Mouse (Mus musculus) gastrocnemius, postnatal 36 days (tissue): ENCODE measurements around the gene Ctsa. TPM values are rescaled to one million over a fixed set of nuclear protein-coding genes. Genes with fewer than 3 reads are reported as not detected.
"Not testable (repeated sequence)": the region's sequence is repeated elsewhere in the genome, so short reads cannot be mapped to it uniquely, and the experiment has no call there.

Experiments
- DNase-seq, 2 experiments: peaks; one replicate each; pipeline ENCODE4 v3.0.0; 2022
- intact Hi-C: fragments of 180-260 bp; cut with DNase I; formaldehyde crosslinking; loops from one replicate; pipeline ENCODE4 v1.15.1; 2025
- total RNA-seq, 2 experiments: library from RNA; stranded (reverse); gene quantifications; 2 replicates each; pipeline ENCODE4 v1.2.3; 2021

The Ctsa gene
- total RNA-seq, 2 experiments from 2014 or later: 45.6 to 49.4 TPM

- intact Hi-C loops: loop anchor here (10.0 kb wide), 1 partner anchor 71 kb away; no protein-coding TSS in a partner anchor
- peak; percentile 82 to 88 for DNase-seq
These were observed 764 bp downstream of the Ctsa start, which contains the start of gene Neurl2 for GRCm38 (mm10) chr2:164833314-164833959. Gene Neurl2, minus strand, starts transcription at chr2:164833456.

- intact Hi-C loops: loop anchor here (10.0 kb wide), 1 partner anchor 70 kb away; no protein-coding TSS in a partner anchor
- DNase-seq: no peak
These were observed 1.9 kb downstream of the Ctsa start for GRCm38 (mm10) chr2:164834531-164834930.

- DNase-seq: no peak
- intact Hi-C loops: loop anchor here (10.0 kb wide), 1 partner anchor 70 kb away; no protein-coding TSS in a partner anchor
These were observed 2.5 kb downstream of the Ctsa start for GRCm38 (mm10) chr2:164835164-164835563.

- no peak for DNase-seq
- intact Hi-C loops: no loop called here
These were observed 13.1 kb downstream of the Ctsa start for GRCm38 (mm10) chr2:164845782-164846181.

GRCm38 (mm10) chr2:164850061-164850460, 17.4 kb downstream of the Ctsa start:
- intact Hi-C loops: no loop called here
- DNase-seq: no peak

- intact Hi-C loops, DNase-seq: not testable (repeated sequence)
These were observed 22.9 kb downstream of the Ctsa start for GRCm38 (mm10) chr2:164855572-164855971.

GRCm38 (mm10) chr2:164856309-164857100, 23.8 kb downstream of the Ctsa start:
- no peak for DNase-seq
- intact Hi-C loops: no loop called here

GRCm38 (mm10) chr2:164857101-164857821, 24.6 kb downstream of the Ctsa start, which contains the start of gene Pltp:
Gene Pltp, minus strand, starts transcription at chr2:164857711.
- DNase-seq: peak; percentile 42 to 55
- intact Hi-C loops: no loop called here

- intact Hi-C loops: no loop called here
- DNase-seq: no peak
These were observed 25.3 kb downstream of the Ctsa start for GRCm38 (mm10) chr2:164857842-164858553.

- no peak for DNase-seq
- intact Hi-C loops: no loop called here
These were observed 26.5 kb downstream of the Ctsa start for GRCm38 (mm10) chr2:164859155-164859554.

GRCm38 (mm10) chr2:164859640-164860432, 27.2 kb downstream of the Ctsa start:
- intact Hi-C loops: loop anchor here (2.0 kb wide), 1 partner anchor 23 kb away; no protein-coding TSS in a partner anchor
- no peak for DNase-seq

GRCm38 (mm10) chr2:164861094-164861493, 28.4 kb downstream of the Ctsa start:
- DNase-seq: no peak
- intact Hi-C loops: loop anchor here (2.0 kb wide), 1 partner anchor 24 kb away; no protein-coding TSS in a partner anchor

- peak in 1 of 2 experiments; percentile 39 for DNase-seq
- intact Hi-C loops: no loop called here
These were observed 29.6 kb downstream of the Ctsa start for GRCm38 (mm10) chr2:164862179-164862861.

GRCm38 (mm10) chr2:164863411-164863810, 30.7 kb downstream of the Ctsa start:
- intact Hi-C loops, DNase-seq: not testable (repeated sequence)

GRCm38 (mm10) chr2:164864593-164864992, 31.9 kb downstream of the Ctsa start:
- DNase-seq: no peak
- intact Hi-C loops: no loop called here

GRCm38 (mm10) chr2:164866741-164867551, 34.3 kb downstream of the Ctsa start:
- DNase-seq: peak in 1 of 2 experiments; percentile 41
- intact Hi-C loops: no loop called here

GRCm38 (mm10) chr2:164867566-164867965, 34.9 kb downstream of the Ctsa start:
- no peak for DNase-seq

GRCm38 (mm10) chr2:164868491-164868890, 35.8 kb downstream of the Ctsa start:
- intact Hi-C loops: no loop called here
- no peak for DNase-seq

More at GRCm38 (mm10) chr2:164867566-164867965, 34.9 kb downstream of the Ctsa start:
- intact Hi-C loops: no loop called here
